ENCODE assay signal across 24 mouse cellular contexts in genomic region chr11:48178174-48178573, GRCm38 (mm10).
A peak's percentile ranks its signal among the peaks of the same experiment; 100 is the strongest.
DNase-seq lines count a peak whose midpoint lies in the region; ATAC-seq and TF ChIP-seq lines count a peak whose summit lies in the region.
"Had no signal": no experiment of that assay in that cellular context is flagged by ENCODE, and none has a peak within 500 bp of the region (broad histone marks: within the 10 kb centered on the region; RNA-seq: fewer than 3 reads in every experiment).

No protein-coding gene starts in this region.

- no peak for TF ChIP-seq POLR2A in heart, adult 2 months (IDR thresholded peaks at IDR 0.05; ENCODE audit: insufficient read depth, low read depth, low read length)

- H3K9me3 ChIP-seq in heart, embryonic 11.5 days (replicated peaks; ENCODE audit: control insufficient read depth, low read length) = no peaks in the 10 kb centered on the region
- H3K9me3 ChIP-seq: heart, embryonic 15.5 days; limb, embryonic 13.5 days; liver, embryonic 13.5 days; megakaryocyte, embryonic 14.5 days; neural tube, embryonic 12.5 days had no signal

- H3K4me1 ChIP-seq in heart, adult 2 months (ENCODE audit: control insufficient read depth, insufficient read depth, low read length) = no peaks in the 10 kb centered on the region
- H3K4me1 ChIP-seq in heart, embryonic 11.5 days (ENCODE audit: control insufficient read depth, insufficient read depth, low read length) = no peaks in the 10 kb centered on the region
- H3K4me1 ChIP-seq: heart, embryonic 15.5 days; limb, embryonic 13.5 days; liver, embryonic 13.5 days; megakaryocyte, embryonic 14.5 days; neural tube, embryonic 12.5 days had no signal

- H3K9ac ChIP-seq in heart, adult 2 months (ENCODE audit: low read depth, low read length) = no peak overlapping the region
- no peak overlapping the region for H3K9ac ChIP-seq in heart, embryonic 11.5 days (ENCODE audit: low read depth, low read length)
- H3K9ac ChIP-seq: heart, embryonic 15.5 days; hindbrain, embryonic 14.5 days; limb, embryonic 13.5 days; liver, embryonic 13.5 days; lung, embryonic 14.5 days; neural tube, embryonic 12.5 days had no signal

- ATAC-seq in heart, embryonic 11.5 days (replicated peaks; ENCODE audit: insufficient number of reproducible peaks, low FRiP score, low TSS enrichment) = no peak
- ATAC-seq: forebrain, embryonic 14.5 days had no signal

- 30% methylated on average over 3 of the region's 3 CpGs for WGBS in heart, adult 2 months
- 28% methylated on average over 3 of the region's 3 CpGs for WGBS in heart, embryonic 11.5 days (ENCODE audit: insufficient replicate concordance)

- H3K4me2 ChIP-seq in heart, embryonic 11.5 days = no peak overlapping the region
- H3K4me2 ChIP-seq: heart, embryonic 15.5 days; hindbrain, embryonic 14.5 days; limb, embryonic 13.5 days; liver, embryonic 13.5 days; lung, embryonic 14.5 days; neural tube, embryonic 12.5 days had no signal

- H3K36me3 ChIP-seq in heart, adult 2 months (ENCODE audit: control insufficient read depth, insufficient read depth, low read length) = no peaks in the 10 kb centered on the region
- no peaks in the 10 kb centered on the region for H3K36me3 ChIP-seq in heart, embryonic 11.5 days (ENCODE audit: control insufficient read depth, insufficient read depth, low read length)
- H3K36me3 ChIP-seq: heart, embryonic 15.5 days; limb, embryonic 13.5 days; liver, embryonic 13.5 days; neural tube, embryonic 12.5 days had no signal

- DNase-seq in heart, adult 2 months = no peak
- no peak for DNase-seq in left cerebral cortex, adult 2 months (ENCODE audit: extremely low spot score in 1 of 2, low spot score in 2 of 2)
- DNase-seq in left cerebral cortex, adult 18-20 months (ENCODE audit: low spot score in 2 of 2) = no peak
- DNase-seq in ES-CJ7 (ENCODE audit: low read depth, low spot score) (peak; percentile 15), ZHBTc4 (ENCODE audit: low read depth, low spot score) (peak; percentile 36)
- no peak for DNase-seq in spleen, adult 12 weeks (ENCODE audit: low spot score)
- no peak for DNase-seq in gastrocnemius, adult 18-20 months (ENCODE audit: low spot score)
- DNase-seq: adrenal gland, adult 2 months; cerebellum, adult 2 months; gastrocnemius, postnatal 14 days; heart, postnatal 36 days; liver, embryonic 13.5 days; lung, embryonic 14.5 days; midbrain, embryonic 14.5 days; right cerebral cortex, postnatal 14 days; spleen, adult 18-20 months; thymus, postnatal 36 days had no signal

- no peak overlapping the region for H3K27ac ChIP-seq in heart, adult 2 months
- H3K27ac ChIP-seq in heart, embryonic 11.5 days (ENCODE audit: low read depth, low read length) = no peak overlapping the region
- no peak overlapping the region for H3K27ac ChIP-seq in left cerebral cortex, adult 2 months
- H3K27ac ChIP-seq: heart, embryonic 15.5 days; hindbrain, embryonic 14.5 days; limb, embryonic 13.5 days; liver, embryonic 13.5 days; neural tube, embryonic 12.5 days had no signal

- TF ChIP-seq EP300 in heart, adult 2 months (IDR thresholded peaks at IDR 0.05; ENCODE audit: insufficient read depth, low read depth, low read length) = no peak

- no peaks in the 10 kb centered on the region for H3K27me3 ChIP-seq in heart, adult 2 months (ENCODE audit: control insufficient read depth, insufficient read depth, low read length)
- H3K27me3 ChIP-seq in heart, embryonic 11.5 days (ENCODE audit: control insufficient read depth, insufficient read depth, low read length) = no peaks in the 10 kb centered on the region
- H3K27me3 ChIP-seq: heart, embryonic 15.5 days; limb, embryonic 13.5 days; liver, embryonic 13.5 days; megakaryocyte, embryonic 14.5 days; neural tube, embryonic 12.5 days had no signal

- 0 out of 2 replicates have a peak, but pooled peaks have one; percentile 19 for TF ChIP-seq CTCF in heart, adult 2 months (IDR thresholded peaks at IDR 0.05)
- peak; percentile 31 for TF ChIP-seq CTCF in left cerebral cortex, adult 2 months (IDR thresholded peaks at IDR 0.05)

- H3K4me3 ChIP-seq in heart, adult 2 months = no peak overlapping the region
- no peak overlapping the region for H3K4me3 ChIP-seq in heart, embryonic 11.5 days (ENCODE audit: low read depth, low read length)
- H3K4me3 ChIP-seq in left cerebral cortex, adult 2 months = no peak overlapping the region
- H3K4me3 ChIP-seq: heart, embryonic 15.5 days; limb, embryonic 13.5 days; liver, embryonic 13.5 days; megakaryocyte, embryonic 14.5 days; neural tube, embryonic 12.5 days had no signal

- no peaks in the 10 kb centered on the region for H3K79me2 ChIP-seq in heart, adult 2 months (replicated peaks; ENCODE audit: control insufficient read depth, insufficient read depth, low read length)

- intact Hi-C loops in heart, adult 2 months (cut with DNase I) = loop anchor here (10.0 kb wide), 1 partner anchor 407 kb away; no protein-coding TSS in a partner anchor
- intact Hi-C loops in left cerebral cortex, adult 2 months (cut with DNase I) = loop anchor here (10.0 kb wide), 1 partner anchor 407 kb away; no protein-coding TSS in a partner anchor

Comparison
In these comparisons a context has a peak if more than half of its experiments do, and no peak if none do; other contexts are left out.
1. DNase-seq: peak in ES-CJ7 (single experiment) and ZHBTc4 (single experiment); none in heart, adult 2 months (0 of 2), left cerebral cortex, adult 2 months (0 of 2), left cerebral cortex, adult 18-20 months (0 of 2), spleen, adult 12 weeks (single experiment) and gastrocnemius, adult 18-20 months (single experiment).